Mouse (Mus musculus) embryonic facial prominence, embryonic 11.5 days (tissue): Measurements from ENCODE around the gene Lin37. TPM values are rescaled to one million over a fixed set of nuclear protein-coding genes. Genes with fewer than 3 reads are reported as not detected.

Source experiments
- ATAC-seq: fragments of 200-750 bp; cut with Nextera tagmentation; replicated peaks from 2 replicates; pipeline ENCODE4 v1.8.0; 2017; ENCODE audit warnings: low read depth; ENCODE audit not compliant: insufficient number of reproducible peaks, low FRiP score, low TSS enrichment
- DNase-seq: peaks from one replicate; pipeline ENCODE4 v3.0.0-alpha.2; 2015; ENCODE audit warnings: low spot score
- H3K27ac ChIP-seq: fragments of 300-500 bp; sonication (generic); replicated peaks from 2 replicates; pipeline ENCODE4 v1.5.1; 2014; ENCODE audit warnings: mild to moderate bottlenecking, low read depth, low read length, control low read depth
- H3K27me3 ChIP-seq: fragments of 300-500 bp; sonication (generic); 2 replicates; pipeline ENCODE4 v1.6.1; 2014; ENCODE audit warnings: mild to moderate bottlenecking, low read length, moderate library complexity, mixed read lengths; ENCODE audit not compliant: control insufficient read depth, insufficient read depth
- H3K36me3 ChIP-seq: fragments of 300-500 bp; sonication (generic); replicated peaks from 2 replicates; pipeline ENCODE4 v1.6.1; 2014; ENCODE audit warnings: low read depth, mild to moderate bottlenecking, low read length, moderate library complexity, mixed read lengths; ENCODE audit not compliant: control insufficient read depth, insufficient read depth
- H3K4me1 ChIP-seq: fragments of 300-500 bp; sonication (generic); 2 replicates; pipeline ENCODE4 v1.6.1; 2014; ENCODE audit warnings: low read length, mixed read lengths; ENCODE audit not compliant: control insufficient read depth, insufficient read depth
- H3K4me2 ChIP-seq: fragments of 300-500 bp; sonication (generic); 2 replicates; pipeline ENCODE4 v1.6.1; 2014; ENCODE audit warnings: low read depth, mild to moderate bottlenecking, control low read depth, low read length, moderate library complexity
- H3K4me3 ChIP-seq: fragments of 300-500 bp; sonication (generic); 2 replicates; pipeline ENCODE4 v1.5.1; 2014; ENCODE audit warnings: low read depth, low read length, control low read depth
- H3K9ac ChIP-seq: fragments of 300-500 bp; sonication (generic); replicated peaks from 2 replicates; pipeline ENCODE4 v1.6.1; 2014; ENCODE audit warnings: mild to moderate bottlenecking, control low read depth, low read length
- H3K9me3 ChIP-seq: fragments of 300-500 bp; sonication (generic); replicated peaks from 2 replicates; pipeline ENCODE4 v1.6.1; 2016; ENCODE audit warnings: mild to moderate bottlenecking, low read length, inconsistent platforms, mixed read lengths; ENCODE audit not compliant: control insufficient read depth
- WGBS: fragments of 180-500 bp; shearing (Covaris S2); extraction: QIAGEN DNeasy Blood & Tissue Kit; methylation state at CpG from one replicate; pipeline ENCODE4 v1.1.7; 2014; 5-methylcytosine and 5-hydroxymethylcytosine counted together
- polyA plus RNA-seq: library from polyadenylated mRNA; unstranded; fragments of >200 nt; fragmentation: Nextera tagmentation; extraction: Ambion mirVana; gene quantifications from 2 replicates; pipeline ENCODE4 v1.2.1, GENCODE M21; 2014

Gene Lin37
- polyA plus RNA-seq, 1 experiment from 2014 or later, result 44.8 TPM

DNA sequence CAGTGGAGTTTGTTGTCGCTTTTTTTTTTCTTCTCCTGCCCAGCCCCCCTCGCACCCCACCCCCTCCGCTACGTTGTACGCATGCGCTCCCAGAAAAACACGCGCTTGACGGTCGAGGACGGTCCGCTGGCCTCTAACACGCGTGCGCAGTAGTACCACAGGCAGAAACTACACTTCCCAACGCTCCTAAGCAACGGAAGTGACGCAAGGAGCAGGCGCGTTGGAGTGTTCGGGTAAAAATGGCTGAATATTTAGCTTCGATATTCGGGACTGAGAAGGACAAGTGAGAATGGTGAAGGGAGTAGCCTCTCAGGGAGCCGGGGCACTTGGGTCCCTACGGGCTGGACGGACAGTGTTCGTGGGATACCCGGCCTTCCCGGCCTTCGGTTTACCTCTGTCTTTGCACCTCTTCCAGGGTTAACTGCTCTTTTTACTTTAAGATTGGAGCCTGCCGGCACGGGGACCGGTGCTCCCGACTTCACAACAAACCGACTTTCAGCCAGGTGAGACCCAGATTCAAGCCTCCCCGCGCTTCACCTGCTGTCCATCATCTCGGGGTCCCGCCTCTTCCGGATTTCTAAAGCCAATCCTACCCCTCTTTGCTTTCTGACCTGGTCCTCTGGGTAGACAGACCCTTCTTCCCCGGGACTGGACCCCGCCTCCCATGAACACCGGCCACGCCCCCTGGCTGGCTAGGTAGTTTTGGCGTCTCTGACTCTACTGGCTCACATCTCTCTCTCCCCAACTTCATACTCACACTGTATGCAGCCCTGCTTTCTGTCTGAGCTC lies 3.7 kb upstream of the Lin37 start, which contains the start of the genes U2af1l4, Gm49396 and Psenen:
U2af1l4 (plus strand) TSS at position 185 of the 789 bp plus-strand sequence.
Gm49396 (plus strand) TSS at position 228 of the 789 bp plus-strand sequence.
Psenen (minus strand) TSS at position 511 of the 789 bp plus-strand sequence.
- Histone ChIP-seq H3K36me3 (no peaks in the 10 kb centered on the region), H3K27ac (peak within 1 kb of the TSS; percentile 80), H3K4me2 (peak within 1 kb of the TSS; percentile 71), H3K4me3 (peak within 1 kb of the TSS; percentile 60), H3K9me3 (no peaks in the 10 kb centered on the region), H3K27me3 (no peaks in the 10 kb centered on the region), H3K4me1 (no peaks in the 10 kb centered on the region), H3K9ac (peak within 1 kb of the TSS; percentile 71)
- DNase-seq, result peak; percentile 99
- WGBS, result under 1% methylated on average over 45 of the region's 45 CpGs
- ATAC-seq, result peak; percentile 76

- no peak for DNase-seq
- peak overlapping the region; percentile 71 for H3K9ac ChIP-seq
- no peaks in the 10 kb centered on the region for H3K9me3 ChIP-seq
- no peaks in the 10 kb centered on the region for H3K4me1 ChIP-seq
- H3K4me2 ChIP-seq, result peak overlapping the region; percentile 53
- ATAC-seq, result no peak
- WGBS, result 2% methylated on average over 27 of the region's 27 CpGs
- no peak overlapping the region for H3K27ac ChIP-seq
- no peaks in the 10 kb centered on the region for H3K27me3 ChIP-seq
- H3K36me3 ChIP-seq, result no peaks in the 10 kb centered on the region
- peak overlapping the region; percentile 60 for H3K4me3 ChIP-seq
These were observed 3.0 kb upstream of the Lin37 start for GRCm38 (mm10) chr7:30562526-30563116.

DNA sequence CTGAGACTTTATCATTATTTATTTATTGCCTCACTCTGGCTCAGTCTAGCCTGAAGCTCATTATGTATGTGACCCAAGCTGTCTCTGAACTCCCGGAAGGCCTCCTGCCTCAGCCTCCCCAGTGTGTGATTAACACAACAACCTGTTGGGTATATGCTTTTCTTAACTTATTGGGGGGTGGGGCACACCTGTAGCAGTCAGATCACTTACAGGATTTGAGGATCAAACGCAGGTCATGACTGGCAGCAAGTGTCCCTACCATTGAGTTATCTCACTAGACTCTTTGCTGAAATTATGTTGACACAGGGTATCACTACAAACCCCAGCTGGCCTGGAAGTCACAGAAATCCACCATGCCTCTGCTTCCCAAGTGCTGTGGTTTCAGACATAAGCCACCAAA lies 658 bp upstream of the Lin37 start:
- Histone ChIP-seq H3K27me3 (no peaks in the 10 kb centered on the region), H3K9ac (no peak overlapping the region), H3K4me2 (no peak overlapping the region), H3K27ac (no peak overlapping the region), H3K4me3 (no peak overlapping the region), H3K36me3 (peaks cover 10% of the 10 kb centered on the region), H3K9me3 (no peaks in the 10 kb centered on the region), H3K4me1 (no peaks in the 10 kb centered on the region)
- WGBS, result 75% methylated on average over 2 of the region's 2 CpGs
- DNase-seq (no peak), ATAC-seq (no peak)

DNA sequence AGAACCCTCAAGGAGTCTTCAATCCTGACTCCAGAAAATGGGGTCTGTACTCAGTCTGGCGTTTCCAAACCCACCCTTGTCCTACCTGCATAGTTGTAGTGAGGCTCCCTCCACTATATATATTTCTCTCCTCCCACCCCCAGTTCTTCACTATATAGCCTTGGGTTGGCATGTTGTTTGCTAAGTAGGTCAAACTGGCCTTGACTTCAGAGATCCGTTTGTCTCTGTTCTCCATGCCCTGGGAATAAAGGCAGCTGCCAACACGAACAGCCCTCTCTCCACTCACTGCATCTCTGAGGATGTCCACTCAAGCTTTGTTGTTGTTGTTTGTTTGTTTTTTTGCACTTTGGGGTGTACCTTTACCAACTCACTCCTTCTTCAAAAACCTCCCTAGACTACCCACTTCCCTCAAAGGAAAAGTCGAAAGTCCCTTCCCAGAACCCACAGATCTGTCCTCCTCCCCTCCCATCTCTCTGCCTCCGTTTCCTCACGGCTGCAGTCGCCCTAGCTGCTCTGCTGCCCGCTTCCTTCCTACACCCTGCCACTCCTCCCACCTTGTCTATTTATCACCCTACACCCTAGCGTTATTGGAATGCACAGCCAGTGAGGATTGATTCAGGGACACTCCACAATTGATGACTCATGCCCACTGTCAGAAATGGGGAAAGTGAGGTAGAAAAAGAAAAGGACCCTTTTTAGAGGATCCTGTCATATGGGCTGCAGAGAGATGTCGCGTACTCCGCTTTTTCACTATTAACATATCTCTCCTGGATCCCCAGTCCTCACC lies 789 bp downstream of the Lin37 start:
- ATAC-seq, result no peak
- Histone ChIP-seq H3K27me3 (no peaks in the 10 kb centered on the region), H3K4me1 (no peaks in the 10 kb centered on the region), H3K4me2 (peak overlapping the region; percentile 88), H3K36me3 (peaks cover 10% of the 10 kb centered on the region), H3K4me3 (peak overlapping the region; percentile 62), H3K9ac (peak overlapping the region; percentile 74), H3K27ac (no peak overlapping the region), H3K9me3 (no peaks in the 10 kb centered on the region)
- DNase-seq, result no peak
- WGBS, result 15% methylated on average over 12 of the region's 12 CpGs

DNA sequence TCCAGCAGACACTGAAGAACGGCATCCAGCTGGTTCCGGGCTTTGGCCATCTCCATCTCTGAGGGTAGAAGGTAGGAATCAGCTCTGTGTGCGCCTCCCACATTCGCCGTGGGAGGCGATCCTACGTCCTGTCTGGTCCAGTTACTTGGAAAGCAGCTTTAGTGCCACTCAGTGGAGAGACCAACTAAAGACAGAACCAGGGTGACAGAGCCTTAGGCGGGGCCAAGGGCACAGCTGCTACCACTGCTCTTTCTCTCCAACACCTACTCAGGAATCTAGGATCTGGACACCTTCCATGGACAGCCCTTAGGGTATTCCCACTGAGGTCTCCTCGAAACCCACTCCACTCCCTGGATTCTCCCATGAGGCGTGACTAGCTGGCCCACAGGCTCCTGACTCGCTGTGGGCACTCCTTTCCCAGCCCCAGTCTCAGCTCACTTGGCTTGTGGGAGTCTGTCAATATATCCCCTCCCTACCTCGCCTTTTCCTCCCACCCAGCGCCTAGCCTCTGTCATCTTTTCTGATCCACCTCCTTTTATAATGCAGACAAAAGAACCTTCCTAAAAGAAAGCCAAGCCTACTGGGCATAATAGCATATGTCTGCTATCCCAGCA lies 1.6 kb downstream of the Lin37 start:
- Histone ChIP-seq H3K27ac (no peak overlapping the region), H3K36me3 (peaks cover 10% of the 10 kb centered on the region), H3K4me3 (no peak overlapping the region), H3K9me3 (no peaks in the 10 kb centered on the region), H3K27me3 (no peaks in the 10 kb centered on the region), H3K9ac (no peak overlapping the region), H3K4me2 (no peak overlapping the region), H3K4me1 (peaks cover 8% of the 10 kb centered on the region)
- DNase-seq (no peak), ATAC-seq (no peak)
- WGBS, result 87% methylated on average over 13 of the region's 13 CpGs

DNA sequence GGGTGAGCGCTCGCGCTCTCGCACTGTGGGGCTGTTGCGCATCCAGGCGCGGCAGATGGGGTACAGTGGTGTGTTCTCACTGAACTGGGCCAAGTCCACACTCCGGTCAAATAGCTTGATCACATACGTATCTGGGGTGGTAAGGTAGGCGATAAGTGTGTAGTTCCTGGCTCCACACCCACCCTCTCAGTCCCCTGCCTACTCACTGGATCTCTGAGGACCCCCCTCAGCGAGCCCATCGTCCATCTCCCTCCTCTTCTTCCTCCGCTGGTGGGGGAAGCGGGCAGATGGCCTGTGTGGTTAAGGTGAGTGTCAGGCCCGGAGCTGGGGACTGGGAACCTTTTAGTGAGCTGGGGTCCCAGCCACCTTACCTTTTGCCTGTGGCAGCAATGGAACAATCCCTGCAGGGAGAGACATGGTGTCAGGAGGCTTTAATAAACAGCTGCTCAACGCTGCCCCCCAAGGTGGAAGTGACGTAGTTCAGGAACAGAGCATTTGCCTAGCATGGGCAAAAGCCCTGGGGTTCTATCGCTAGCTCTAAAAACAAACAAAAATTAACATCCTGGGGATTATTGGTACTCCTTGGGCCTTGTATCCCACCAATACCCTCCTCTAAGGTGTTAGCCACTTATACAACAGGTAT lies 2.6 kb downstream of the Lin37 start:
- DNase-seq, result peak; percentile 25
- ATAC-seq, result no peak
- H3K36me3 ChIP-seq, result peaks cover 10% of the 10 kb centered on the region
- no peak overlapping the region for H3K9ac ChIP-seq
- H3K4me3 ChIP-seq, result no peak overlapping the region
- no peak overlapping the region for H3K4me2 ChIP-seq
- H3K9me3 ChIP-seq, result no peaks in the 10 kb centered on the region
- peaks cover 8% of the 10 kb centered on the region for H3K4me1 ChIP-seq
- H3K27ac ChIP-seq, result no peak overlapping the region
- no peaks in the 10 kb centered on the region for H3K27me3 ChIP-seq
- WGBS, result 91% methylated on average over 18 of the region's 18 CpGs

DNA sequence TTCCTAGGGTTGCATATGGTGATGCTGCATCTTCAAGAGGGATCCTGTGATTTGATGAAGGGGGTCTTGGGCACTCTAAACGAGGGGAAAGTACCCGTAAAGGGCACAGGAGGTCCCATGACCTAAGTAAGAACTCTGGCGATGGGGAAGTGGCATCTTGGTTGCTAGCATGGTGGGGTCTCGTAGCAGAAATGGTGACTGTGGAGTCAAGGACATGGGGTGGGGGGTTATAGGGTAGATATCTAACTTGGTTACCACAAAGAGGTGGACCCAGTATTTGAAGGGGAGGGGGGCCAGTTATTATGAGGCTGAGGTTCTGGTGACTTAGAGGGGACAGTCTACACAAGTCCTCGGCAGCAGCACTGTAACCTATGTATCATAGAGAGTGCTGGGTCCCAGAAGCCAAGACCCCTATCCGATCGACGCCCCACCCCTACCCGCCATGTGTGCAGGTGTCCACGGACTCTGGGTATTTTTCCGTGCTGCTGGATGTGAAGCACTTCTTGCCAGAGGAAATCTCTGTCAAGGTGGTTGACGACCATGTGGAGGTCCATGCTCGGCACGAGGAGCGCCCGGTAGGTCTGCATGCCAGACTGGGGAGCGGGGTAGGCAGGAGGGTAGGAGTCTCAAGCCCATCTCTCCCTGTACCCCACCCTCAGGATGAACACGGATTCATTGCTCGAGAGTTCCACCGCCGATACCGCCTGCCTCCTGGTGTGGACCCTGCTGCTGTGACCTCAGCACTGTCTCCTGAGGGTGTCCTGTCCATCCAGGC lies 5.6 kb downstream of the Lin37 start:
- no peak overlapping the region for H3K27ac ChIP-seq
- peak overlapping the region; percentile 63 for H3K4me3 ChIP-seq
- peaks cover 10% of the 10 kb centered on the region for H3K36me3 ChIP-seq
- no peaks in the 10 kb centered on the region for H3K9me3 ChIP-seq
- ATAC-seq (no peak), DNase-seq (no peak)
- peak overlapping the region; percentile 75 for H3K4me2 ChIP-seq
- H3K4me1 ChIP-seq, result peaks cover 8% of the 10 kb centered on the region
- 86% methylated on average over 22 of the region's 22 CpGs for WGBS
- no peaks in the 10 kb centered on the region for H3K27me3 ChIP-seq
- H3K9ac ChIP-seq, result peak overlapping the region; percentile 79
